Mouse (Mus musculus) yolk sac, embryonic 10.5 days (tissue): ENCODE measurements around the gene Hbb-bt.
"Not testable (repeated sequence)": the region's sequence is repeated elsewhere in the genome, so short reads cannot be mapped to it uniquely, and the experiment has no call there.

Experiments used
- DNase-seq: peaks from one replicate; pipeline ENCODE4 v3.0.0-alpha.2; 2017; ENCODE audit warnings: low spot score

Hbb-bt gene

GRCm38 (mm10) chr7:103808971-103809800 is 4.6 kb downstream of the Hbb-bt start:
- DNase-seq: no peak

- DNase-seq: not testable (repeated sequence)
Measured at GRCm38 (mm10) chr7:103808120-103808519, 5.7 kb downstream of the Hbb-bt start.

- no peak for DNase-seq
Measured at GRCm38 (mm10) chr7:103806856-103807255, 6.9 kb downstream of the Hbb-bt start.

- DNase-seq: no peak
Measured at GRCm38 (mm10) chr7:103792669-103793388, 21.0 kb downstream of the Hbb-bt start.

- no peak for DNase-seq
Measured at GRCm38 (mm10) chr7:103791721-103792120, 22.1 kb downstream of the Hbb-bt start, which contains the start of gene Olfr67. Gene Olfr67, minus strand, starts transcription at chr7:103791821.

GRCm38 (mm10) chr7:103779598-103779997 is 34.2 kb downstream of the Hbb-bt start, which contains the start of gene Olfr68:
Gene Olfr68, minus strand, starts transcription at chr7:103779698.
- DNase-seq: no peak

- DNase-seq: not testable (repeated sequence)
Measured at GRCm38 (mm10) chr7:103777652-103778051, 36.1 kb downstream of the Hbb-bt start.

- no peak for DNase-seq
Measured at GRCm38 (mm10) chr7:103771494-103771893, 42.3 kb downstream of the Hbb-bt start, which contains the start of gene Olfr69. Gene Olfr69, minus strand, starts transcription at chr7:103771594.

GRCm38 (mm10) chr7:103767687-103768086 is 46.1 kb downstream of the Hbb-bt start:
- DNase-seq: not testable (repeated sequence)
